Mouse (Mus musculus) urinary bladder, adult 2 months (tissue): ENCODE results near the gene Fgr. TPM values are rescaled to one million over a fixed set of nuclear protein-coding genes. Genes with fewer than 3 reads are reported as not detected.

ENCODE experiments used
- DNase-seq: peaks from one replicate; pipeline ENCODE4 v3.0.0; 2022; ENCODE audit warnings: low spot score
- polyA plus RNA-seq: library from polyadenylated mRNA; depleted of rRNA; stranded (reverse); fragments of >200 nt; gene quantifications from 2 replicates; pipeline ENCODE4 v1.2.3, GENCODE M21; 2012; rRNA removed

Fgr gene
- polyA plus RNA-seq, 1 experiment = 1.3 TPM

- no peak for DNase-seq
Measured at GRCm38 (mm10) chr4:133050837-133051549, 77.1 kb downstream of the Fgr start.

DNA sequence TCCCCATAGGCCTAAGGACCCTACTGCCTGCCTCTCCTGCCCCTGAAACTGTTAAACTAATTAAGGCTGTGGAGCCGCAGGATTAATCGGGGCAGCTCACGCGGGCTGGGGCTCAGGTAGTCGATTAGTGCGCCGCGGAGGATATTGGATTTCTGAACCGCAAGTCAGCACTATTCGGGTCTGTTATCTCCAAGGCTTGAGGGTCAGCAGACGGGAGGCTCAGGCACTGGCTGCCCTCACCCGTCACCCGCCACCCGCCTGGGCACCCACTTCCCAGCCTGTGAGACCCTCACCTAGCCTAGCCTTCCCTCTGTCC, 77.6 kb downstream of the Fgr start:
- no peak for DNase-seq

Other genes starting within 250 kb of the Fgr start
- 3.9 and 6.0 TPM in 2 replicates for gene Xkr8, start 241.5 kb upstream of the Fgr start, polyA plus RNA-seq
- gene Smpdl3b, start 216.8 kb upstream of the Fgr start, polyA plus RNA-seq = 24.0 and 26.4 TPM in 2 replicates
- gene Rpa2, start 205.8 kb upstream of the Fgr start, polyA plus RNA-seq = 13.3 and 16.8 TPM in 2 replicates
- gene Themis2, start 177.7 kb upstream of the Fgr start, polyA plus RNA-seq = 5.0 and 7.6 TPM in 2 replicates
- 39.4 and 46.7 TPM in 2 replicates for gene Ppp1r8, start 130.9 kb upstream of the Fgr start, polyA plus RNA-seq
- 76.3 and 100.0 TPM in 2 replicates for gene Stx12, start 89.6 kb upstream of the Fgr start, polyA plus RNA-seq
- gene Fam76a, start 51.5 kb upstream of the Fgr start, polyA plus RNA-seq = 44.0 and 44.7 TPM in 2 replicates
- 5.3 and 13.3 TPM in 2 replicates for gene Ahdc1, start 37.2 kb downstream of the Fgr start, polyA plus RNA-seq
- 44.4 and 59.3 TPM in 2 replicates for gene Wasf2, start 156.4 kb downstream of the Fgr start, polyA plus RNA-seq
- gene Cd164l2, start 238.0 kb downstream of the Fgr start, polyA plus RNA-seq = 1.5 and 2.1 TPM in 2 replicates
- gene Gpr3, start 238.4 kb downstream of the Fgr start, polyA plus RNA-seq = 0.15 and 0.36 TPM in 2 replicates